Mouse (Mus musculus) testis, postnatal 10 days (tissue): ENCODE data around the gene Map3k5.
A peak's percentile ranks its signal among the peaks of the same experiment; 100 is the strongest.

Source experiments
- DNase-seq: peaks from one replicate; pipeline ENCODE4 v3.0.0; 2021; ENCODE audit warnings: low spot score

Map3k5 gene

DNA sequence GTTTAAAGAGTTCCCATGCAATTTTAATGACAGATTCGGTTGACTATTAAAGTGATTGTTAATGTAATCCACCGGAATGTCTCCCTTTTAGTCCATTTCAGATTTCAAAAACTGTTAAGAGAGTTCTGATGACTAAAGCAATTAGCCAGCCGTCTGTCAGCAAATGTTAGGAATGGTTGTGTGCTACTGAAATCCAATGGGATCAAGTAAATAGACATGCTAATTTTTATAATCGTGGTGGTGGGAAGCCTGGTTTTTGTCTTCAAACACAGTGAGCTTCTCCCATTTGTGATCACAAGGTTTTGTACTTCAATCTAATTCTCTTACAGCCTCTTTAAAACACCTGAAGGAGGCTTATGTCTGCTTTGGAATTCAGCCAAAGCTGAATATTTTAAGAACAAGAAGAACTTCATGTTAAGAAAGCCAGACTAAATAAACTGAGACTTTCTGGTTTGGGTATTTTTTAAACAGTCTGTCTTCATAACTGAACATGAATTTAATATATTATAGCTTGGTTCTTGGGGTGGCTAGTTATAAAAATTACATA lies 1.6 kb downstream of the Map3k5 start:
- peak; percentile 3 for DNase-seq

DNA sequence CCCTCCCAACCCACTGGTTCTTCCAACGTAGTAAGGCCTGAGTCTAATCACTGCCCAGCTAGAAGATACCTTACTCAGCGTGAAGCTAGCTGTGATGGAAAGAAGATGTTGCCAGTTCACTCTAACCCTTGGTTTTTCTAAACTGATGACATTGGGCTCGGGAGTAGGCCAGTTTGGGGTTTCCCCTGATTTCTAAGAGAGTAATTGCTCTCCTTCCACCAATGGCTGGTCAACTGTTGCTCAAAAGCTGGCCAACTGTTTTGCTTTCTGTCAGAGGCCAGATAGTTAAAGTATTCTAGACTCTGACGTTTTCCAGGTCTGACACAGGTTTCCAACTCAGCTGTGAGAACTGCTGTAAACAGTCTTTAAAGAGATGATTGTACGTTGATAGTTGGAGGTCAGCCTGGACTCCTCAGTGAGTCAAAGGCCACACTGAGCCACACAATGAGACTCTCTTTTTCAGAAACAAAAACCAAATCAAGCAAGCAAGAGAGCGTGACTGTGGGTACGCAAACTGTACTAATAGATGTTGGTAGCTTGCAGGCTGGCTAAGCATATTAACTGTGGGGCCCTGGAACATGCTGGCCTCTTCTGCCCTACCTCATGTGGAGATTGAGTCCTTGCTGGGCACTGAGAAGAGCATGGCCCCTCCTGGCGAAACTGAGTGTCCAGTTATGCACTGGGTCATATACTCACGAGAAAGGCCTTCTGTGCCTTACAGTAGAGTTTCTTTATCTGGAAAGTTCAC lies 2.9 kb downstream of the Map3k5 start:
- peak; percentile 30 for DNase-seq

DNA sequence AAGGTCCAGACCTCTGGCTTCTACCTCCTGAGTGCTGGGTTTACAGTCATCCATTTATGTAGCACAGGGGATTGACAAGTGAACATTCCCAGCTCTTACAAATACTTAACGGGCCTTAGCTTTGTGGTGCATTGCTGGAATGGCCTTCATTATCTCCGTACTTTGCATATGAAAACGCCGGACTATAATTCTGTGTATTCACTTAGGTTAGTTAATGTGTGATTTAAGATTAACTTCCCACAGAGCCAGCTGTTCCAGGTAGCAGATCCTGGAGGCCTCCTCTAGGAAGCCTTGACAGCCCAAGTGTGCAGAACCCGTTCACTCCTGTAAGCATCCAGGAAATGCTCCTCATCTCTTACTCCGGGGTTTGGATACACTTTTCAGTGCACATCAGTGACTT lies 4.5 kb downstream of the Map3k5 start:
- DNase-seq, result peak; percentile 13

DNA sequence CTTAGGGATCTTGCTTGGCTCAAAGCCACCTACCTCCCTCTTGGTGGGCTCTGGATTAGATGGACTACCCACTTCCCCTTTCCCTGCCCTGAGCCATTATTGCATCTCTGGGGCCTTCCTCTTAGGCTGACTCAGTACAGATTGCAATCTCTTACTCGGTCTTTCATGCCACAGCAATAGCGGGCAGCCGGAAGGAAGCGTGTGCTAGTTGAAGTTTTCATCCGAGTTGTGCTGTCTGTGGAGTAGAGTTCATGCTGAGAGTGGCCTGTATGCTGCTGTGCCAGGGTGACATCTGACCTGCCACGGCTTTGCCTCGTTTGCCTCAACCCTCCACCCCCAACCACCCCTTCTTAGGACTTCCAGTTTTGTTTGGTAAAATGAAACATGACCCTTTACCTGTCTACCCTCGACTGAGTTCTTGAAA lies 5.0 kb downstream of the Map3k5 start:
- peak; percentile 22 for DNase-seq

DNA sequence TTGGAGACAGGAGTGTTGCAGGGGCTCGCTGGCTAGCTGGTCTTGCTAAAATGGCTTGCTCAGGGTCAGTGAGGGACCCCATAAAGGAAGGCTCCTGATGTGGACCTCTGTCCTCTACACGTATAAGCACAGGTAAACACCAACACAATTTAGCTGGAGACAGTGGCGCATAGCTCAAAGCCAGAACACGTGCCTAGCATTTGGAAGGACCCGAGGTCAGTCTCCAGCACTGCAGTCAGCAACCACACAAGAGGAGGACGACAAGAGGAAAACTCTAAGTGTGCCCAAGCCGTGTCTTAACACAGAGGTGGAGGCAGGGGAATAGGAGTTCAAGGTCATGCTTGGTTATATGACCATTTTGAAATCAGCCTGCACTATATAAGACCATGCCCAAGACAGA lies 5.9 kb downstream of the Map3k5 start:
- DNase-seq, result peak; percentile 30

DNA sequence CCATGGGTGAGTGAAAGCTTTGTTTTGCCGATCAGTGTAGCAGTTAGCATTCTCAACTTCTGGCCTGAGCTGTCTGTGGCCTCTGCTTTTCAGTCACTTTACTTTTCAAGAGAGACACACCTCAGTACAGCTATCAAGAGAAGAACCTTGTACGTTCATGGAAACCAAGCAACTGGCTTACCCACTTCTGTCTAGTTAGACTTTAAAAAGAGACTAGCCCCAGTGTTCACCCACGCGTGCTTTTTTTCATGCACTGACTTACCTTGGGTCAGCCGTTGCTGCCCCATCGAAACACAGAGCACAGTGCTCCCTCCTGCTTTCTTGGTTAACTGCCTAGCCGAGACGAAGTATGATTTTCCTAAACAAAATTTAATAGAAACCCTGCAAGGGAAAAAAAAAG lies 6.4 kb downstream of the Map3k5 start:
- peak; percentile 23 for DNase-seq

DNA sequence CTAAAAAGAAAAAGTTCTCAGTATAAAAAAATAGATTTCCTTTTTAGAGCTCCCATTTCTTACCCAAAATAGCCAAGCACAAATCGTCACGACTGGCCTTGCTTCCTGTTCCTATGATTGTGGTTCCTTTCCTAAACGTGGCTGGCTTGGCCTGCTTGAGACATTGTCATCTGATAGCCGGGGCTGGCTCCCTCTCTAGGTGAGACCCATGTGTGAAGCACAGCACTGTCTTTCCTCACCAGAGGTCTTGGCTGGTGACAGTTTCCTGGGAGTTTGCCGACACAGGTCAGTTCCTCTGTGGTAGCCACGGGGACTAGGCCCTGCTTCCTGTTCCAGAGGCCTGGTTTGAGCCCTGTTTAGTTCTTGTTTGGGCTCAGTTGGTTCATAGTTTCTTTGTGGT lies 6.8 kb downstream of the Map3k5 start:
- DNase-seq, result peak; percentile 41

DNA sequence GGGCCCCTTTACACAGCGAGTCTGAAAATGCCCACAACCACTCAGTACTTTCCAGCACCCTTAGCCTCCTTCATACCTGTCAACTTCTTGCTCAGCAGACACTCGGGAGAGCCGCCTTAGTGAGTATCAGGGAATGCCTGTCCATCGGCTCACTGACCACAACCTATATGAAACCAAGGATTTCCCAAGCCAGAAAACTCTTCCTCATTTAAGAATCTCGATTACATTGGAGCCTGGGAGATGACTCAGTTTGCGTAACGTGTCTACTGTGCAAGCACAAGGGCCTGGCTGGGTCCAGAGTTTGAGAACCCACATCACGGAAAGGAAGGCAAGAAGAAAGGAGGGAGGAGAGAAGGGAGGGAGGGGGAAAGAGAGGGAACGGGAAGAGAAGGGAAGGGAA lies 7.6 kb downstream of the Map3k5 start:
- DNase-seq, result peak; percentile 19

DNA sequence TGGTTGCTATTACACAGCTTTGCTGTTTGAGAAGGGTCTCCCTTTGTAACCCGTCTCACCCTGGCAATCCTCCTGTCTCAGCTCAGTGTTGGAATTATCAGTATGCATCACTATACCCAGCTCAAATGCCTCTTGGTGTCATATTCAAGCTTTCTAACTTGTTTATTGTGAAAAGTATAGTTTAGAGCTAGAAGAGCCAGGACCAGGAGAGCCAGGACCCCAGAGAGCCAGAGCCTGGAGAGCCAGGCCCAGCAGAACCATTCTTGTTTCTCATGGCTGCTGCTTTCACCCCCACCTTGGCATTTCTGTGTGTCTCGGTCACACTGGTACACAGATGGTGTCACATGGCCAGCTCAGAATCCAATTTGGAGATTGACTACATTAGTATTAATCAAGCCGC lies 8.3 kb downstream of the Map3k5 start:
- DNase-seq, result peak; percentile 6

DNA sequence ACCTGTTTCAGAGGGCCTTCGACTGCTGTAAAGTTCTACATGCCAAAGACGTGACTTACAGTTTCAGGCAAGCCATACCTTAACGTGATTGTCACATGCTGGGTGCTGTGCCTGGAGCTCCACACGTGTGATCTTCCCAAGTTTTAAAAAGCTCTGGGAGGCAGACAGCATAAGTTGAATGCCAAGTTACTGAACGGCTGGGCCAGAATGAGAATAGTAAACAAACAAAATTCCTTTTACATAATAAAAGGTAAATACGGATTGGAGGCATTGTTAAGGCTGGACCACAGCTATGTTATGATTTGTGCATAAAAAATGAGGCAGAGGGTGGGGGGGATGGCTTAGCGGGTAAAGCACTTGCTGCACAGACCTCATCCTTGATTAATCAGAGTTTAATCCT lies 11.4 kb downstream of the Map3k5 start:
- peak; percentile 11 for DNase-seq

DNA sequence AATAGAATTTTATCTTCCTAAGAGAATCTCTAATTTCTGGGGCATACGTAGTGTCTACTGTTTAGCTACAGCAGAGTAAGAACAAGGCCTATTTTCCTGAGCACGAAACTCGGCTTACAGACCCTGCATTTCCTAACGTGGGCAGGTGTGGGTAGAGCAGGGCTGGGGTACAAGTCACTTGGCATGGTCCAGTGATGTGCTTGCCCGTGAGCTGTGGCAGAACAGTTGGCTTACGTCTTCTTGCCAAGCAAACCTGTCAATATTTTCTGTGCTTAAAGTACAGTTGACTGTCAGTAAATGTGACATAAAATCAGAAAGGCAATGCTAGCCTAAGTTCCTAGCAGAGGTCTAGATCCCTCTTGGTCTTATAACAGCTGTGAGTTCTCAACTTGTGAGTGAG lies 12.4 kb downstream of the Map3k5 start:
- peak; percentile 7 for DNase-seq

DNA sequence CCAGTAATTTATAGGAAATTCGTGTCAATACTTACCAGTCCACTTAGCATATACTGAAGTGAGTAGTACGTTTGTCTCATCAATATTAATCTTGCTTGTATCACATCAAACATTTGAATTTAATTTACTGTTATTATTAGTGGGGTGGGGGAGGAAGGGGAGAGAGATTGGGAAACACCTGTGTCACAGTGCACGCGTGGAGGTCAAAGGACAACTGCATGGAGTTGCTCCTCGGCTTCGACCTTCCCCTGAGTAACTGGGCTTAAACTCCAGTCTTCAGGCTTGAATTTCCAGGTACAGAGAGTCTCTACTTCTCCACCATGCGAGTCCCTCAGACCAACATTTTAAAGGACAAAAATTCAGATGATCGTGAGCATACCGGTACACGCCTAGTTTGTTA lies 13.2 kb downstream of the Map3k5 start:
- peak; percentile 19 for DNase-seq

DNA sequence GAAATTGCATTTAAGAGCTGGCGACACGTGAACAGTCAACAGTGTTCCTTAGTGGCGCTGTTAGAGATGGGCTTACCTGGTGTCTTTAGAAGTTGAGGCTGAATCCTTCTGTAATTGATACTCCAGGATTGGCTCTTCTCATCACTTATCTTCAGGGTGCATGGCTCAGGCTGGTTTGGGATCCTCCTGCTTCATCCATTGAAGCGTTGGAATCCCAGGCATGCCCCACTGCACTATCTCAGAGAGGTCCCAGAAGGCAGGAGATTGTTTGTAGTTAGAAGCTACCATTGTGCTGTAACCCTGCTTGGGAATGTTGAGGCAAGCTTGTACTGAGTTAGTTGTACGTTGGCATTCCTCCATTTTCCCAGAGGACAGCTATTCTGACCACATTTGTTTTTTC lies 13.6 kb downstream of the Map3k5 start:
- no peak for DNase-seq

DNA sequence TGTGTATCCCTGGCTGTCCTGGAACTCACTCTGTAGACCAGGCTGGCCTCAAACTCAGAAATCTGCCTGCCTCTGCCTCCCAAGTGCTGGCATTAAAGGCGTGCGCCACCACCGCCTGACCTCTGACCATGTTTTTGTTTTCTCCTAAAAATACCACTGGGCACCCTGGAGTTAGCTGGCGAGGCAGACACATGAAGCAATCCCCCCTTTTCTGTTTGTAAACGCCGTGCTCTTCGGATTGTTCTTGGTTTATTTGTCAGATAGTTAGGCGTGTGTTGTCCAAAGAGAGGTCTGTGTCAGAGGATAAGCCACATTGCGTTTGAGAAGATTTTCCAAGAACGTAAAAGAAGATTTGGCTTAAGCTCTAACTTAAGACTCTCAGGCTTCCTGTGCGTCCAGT lies 14.1 kb downstream of the Map3k5 start:
- no peak for DNase-seq

DNA sequence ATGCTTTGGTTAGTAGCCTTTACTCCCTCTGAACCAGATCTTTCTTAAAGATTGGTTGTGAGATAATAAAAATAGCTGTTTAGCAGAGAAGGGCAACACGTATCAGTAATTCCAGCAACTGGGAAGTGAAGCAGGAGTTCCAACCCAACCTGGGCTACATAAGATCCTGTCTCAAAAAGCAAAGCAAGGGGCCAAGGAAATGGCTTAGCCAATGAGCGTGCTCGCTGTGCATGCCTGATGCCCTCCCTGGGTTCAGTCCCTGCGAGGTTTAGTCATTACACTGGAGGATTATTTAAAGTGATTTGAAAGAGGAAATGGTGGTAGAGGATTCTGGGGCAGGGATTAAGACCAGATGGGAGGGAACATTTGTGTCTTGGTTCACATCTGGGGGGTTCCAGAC lies 14.8 kb downstream of the Map3k5 start:
- no peak for DNase-seq

DNA sequence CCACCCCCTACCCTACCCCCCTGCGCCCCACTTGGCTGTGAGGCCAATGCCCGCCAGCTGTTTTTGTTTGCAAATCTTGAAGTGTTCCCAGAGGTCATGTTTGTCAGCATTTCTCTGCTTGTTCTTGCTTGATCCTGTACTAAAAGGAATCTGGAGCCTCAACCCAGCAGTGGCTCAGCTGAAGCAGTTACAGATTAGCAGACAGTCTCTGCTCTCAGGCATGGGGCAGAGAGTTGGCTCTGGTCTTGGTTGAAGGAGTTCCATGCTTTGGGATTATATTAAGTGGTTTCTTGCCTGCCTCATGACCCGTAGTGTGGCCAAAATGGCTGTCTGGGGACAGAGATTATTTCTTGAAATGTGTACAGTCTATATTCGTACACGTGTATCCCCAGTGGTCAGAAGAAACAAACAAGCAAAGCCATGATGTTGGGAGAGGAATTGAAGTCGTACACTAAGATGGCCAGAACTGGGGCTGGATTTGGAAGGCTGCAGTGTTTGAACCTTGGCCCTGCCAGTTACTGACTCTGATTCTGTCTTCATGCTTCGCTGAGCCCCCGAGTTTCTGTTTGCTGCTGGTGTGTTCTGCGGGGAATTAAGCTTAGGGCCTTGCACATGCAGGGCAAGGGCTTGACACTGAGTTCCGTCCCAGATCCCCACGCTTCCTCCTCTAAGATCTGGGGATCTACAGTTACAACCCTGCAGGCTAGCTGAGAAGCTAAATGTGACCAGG lies 18.9 kb downstream of the Map3k5 start:
- no peak for DNase-seq

DNA sequence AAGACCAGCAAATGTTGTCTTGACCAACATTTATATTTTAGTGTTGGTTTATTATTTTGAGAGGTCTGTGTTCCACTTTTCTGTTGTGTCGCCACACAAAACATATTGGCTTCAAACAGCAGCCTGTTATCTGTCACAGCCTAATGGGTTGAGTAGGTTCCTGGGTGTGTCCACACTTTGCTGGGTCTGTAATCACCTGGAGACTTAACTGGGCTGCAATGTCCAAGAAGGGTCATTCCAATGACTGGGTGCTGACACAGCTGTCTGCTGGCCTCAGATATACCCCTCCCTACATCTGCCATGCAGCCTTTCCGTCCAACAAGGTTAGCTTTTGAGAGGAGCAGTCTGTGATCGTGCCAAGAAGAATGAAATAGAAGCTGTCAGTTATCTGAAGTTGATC lies 20.3 kb downstream of the Map3k5 start:
- DNase-seq, result no peak

DNA sequence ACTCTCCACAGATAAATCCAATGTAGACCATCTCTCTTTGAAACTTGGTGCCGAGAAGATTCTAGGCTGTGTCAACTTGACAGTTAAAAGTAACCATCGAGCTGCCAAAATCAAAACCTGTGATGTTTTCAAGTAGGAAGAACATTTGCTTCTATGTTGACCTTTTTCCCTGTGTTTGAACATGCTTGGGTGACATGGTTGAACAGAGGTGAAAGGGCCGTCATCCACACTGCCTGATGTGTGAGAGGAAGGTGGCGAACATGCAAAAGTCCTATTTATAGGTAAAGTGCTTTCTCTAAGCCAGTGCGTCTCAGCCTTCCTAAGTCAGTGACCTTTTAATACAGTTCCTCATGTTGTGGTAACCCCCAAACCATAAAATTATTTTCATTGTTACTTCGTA lies 21.5 kb downstream of the Map3k5 start:
- DNase-seq, result no peak

DNA sequence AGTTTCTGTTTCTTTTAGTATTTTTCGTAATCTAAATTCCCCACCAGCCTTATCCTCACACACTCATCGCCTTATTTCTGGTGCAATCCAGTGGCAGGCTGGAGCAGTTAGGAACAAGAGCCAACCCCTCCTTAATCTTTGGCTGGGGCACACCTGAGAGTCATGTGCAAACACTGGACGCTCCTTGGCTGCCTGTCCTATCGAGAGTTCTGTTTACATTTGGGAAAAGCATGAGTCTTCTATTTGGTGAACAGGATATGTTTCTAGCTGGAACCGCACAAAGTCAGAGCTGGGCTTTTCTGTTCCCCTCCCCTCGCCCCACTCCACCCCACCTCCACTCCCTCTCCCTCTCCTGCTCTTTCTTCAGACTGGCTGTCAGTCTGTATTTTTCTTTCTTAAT lies 22.5 kb downstream of the Map3k5 start:
- DNase-seq, result no peak

DNA sequence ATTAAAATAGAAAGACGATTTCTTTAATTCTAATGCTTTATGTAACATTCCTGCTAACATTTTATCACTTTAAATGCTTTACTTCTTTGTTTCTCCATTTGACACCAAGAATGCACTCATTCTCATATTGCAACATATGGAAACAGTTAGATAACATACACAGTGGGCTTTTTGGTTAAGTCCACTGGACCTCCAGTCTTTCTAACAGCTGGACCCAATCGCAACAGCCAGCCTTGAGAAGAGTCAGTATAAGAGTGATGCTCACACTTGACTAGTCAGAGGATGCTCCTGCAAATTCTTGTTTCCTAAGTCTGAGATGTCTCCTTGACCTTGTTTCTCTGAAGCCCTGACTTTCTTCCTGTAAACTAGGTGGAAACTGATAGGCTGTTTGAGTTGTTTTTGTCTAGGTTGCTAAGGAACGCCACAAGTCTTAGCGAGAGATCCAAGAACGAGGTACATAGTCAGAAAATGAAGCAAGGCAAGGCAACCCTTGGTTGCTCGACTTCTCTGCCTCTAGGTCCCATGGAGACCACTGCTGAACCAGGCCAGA lies 26.6 kb downstream of the Map3k5 start:
- no peak for DNase-seq

DNA sequence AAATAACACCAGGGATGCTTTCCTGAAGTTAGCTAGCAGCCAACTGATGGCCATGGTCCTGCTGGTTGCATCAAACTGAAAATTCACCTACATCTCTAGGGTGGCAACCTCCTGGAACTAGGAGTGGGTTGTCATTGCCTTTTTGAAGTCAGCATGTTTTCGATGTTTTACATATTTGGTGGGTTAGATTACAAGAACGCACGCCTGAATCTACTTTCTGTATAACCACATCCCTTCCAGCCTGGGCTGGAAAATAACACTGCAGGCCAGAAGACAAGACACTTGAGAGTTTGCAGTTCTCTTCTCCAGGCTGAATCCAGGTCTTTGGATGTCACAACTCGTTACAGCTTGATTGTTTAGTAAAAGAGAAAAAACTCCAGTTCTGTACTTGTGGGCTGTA lies 28.5 kb downstream of the Map3k5 start:
- DNase-seq, result no peak

DNA sequence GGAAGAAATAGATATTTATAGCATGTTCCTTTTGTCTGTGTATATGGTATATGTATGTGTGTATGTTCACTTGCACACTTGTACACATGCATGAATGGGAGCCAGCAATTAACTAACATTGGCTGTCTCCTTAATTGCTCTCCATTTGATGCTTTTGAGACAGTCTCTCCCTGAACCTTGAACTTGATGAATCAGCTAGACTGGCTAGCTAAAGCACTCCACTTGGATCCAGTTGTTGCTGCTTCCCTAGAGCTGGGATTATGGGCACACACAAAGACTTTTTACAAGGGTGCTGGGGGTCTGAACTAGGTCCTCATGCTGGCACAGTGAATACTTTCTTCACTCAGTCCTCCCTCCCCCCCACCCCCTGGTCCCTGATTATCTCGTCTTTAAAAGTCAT lies 28.9 kb downstream of the Map3k5 start:
- DNase-seq, result no peak

DNA sequence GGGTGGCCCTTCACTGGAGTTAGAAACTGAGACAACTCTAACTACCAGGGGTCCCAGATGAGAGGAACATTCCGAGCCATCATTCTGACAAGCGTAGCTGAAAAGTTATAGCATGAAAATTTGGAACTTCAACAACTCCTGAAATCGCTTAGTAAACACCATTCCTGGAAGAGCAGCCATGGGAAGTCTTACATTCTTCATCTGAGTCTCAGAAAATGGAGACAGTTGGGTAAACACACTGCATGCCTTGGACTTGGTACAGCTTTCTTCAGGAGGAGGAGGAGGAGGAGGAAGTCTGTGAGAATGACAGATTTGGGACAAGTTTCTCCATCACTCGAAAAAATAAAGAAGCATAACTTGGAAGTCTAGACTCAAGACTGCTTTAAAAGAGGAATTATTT lies 29.8 kb downstream of the Map3k5 start:
- no peak for DNase-seq
